Mouse (Mus musculus) liver, adult 2 months (tissue): ENCODE measurements around the gene Slc25a13.

Experiments
- CTCF ChIP-seq: fragments of 200-500 bp; IDR thresholded peaks from 2 replicates; pipeline ENCODE4 v1.5.1; 2011; ENCODE audit warnings: low read depth, low read length, control low read depth
- POLR2A ChIP-seq: fragments of 200-500 bp; IDR thresholded peaks from 2 replicates; pipeline ENCODE4 v1.6.1; 2011; ENCODE audit warnings: low read length, control low read depth; ENCODE audit not compliant: insufficient read depth; ENCODE audit errors: extremely low read depth

GRCm38 (mm10) chr6:6236788-6237298 is 19.9 kb upstream of the Slc25a13 start:
- no peak for TF ChIP-seq POLR2A
- no peak for TF ChIP-seq CTCF
